Mouse (Mus musculus): ENCODE data around the gene Irx5.

DNA sequence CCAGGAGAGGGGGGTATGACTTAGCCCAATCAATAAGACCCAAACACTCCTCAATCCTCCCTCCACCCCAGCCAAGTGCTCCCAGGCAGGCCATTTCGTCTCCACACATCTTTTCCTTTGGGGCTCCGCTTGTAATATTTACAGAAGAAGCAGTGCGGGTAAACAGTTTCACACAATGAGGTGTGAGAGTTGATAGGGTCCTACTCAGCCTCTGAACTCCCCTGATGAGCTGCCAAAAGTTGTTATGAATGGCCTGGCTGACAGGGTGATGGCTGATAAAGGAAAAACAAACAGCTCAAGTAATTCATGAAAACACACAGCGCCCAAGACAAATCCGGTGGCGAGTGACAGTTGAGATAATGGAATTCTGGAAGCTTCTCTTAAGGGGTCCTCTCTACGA lies 45.2 kb upstream of the Irx5 start:
- TF ChIP-seq POLR2A (IDR thresholded peaks at IDR 0.05; ENCODE audit: extremely low read depth, insufficient read depth, low read length), result no peak
- TF ChIP-seq CTCF (IDR thresholded peaks at IDR 0.05; ENCODE audit: extremely low read depth, insufficient read depth, low read length), result no peak

Data from cortical plate, adult 2 months (tissue).